Mouse (Mus musculus): ENCODE measurements at regions not wholly inside any gene's neighbourhood (a gene's known extent, or its start where the extent isn't known, plus 50 kb on each side); places are given as distances from the start of the nearest gene placed in this dataset.

GRCm38 (mm10) chr14:72817764-72818163 lies 108.0 kb upstream of the Fndc3a start:
- no peak for TF ChIP-seq POLR2AphosphoS5 (IDR thresholded peaks at IDR 0.05; ENCODE audit: borderline replicate concordance, low read depth, low read length)
- no peak for TF ChIP-seq USF1 (IDR thresholded peaks at IDR 0.05; ENCODE audit: low read depth, low read length)
- no peak for TF ChIP-seq EP300 (IDR thresholded peaks at IDR 0.05; ENCODE audit: low read depth in 1 of 2, low read length in 2 of 2)
- no peak for TF ChIP-seq USF2 (IDR thresholded peaks at IDR 0.05; ENCODE audit: borderline replicate concordance in 1 of 2, insufficient read depth in 1 of 2, low read depth in 1 of 2, low read length in 2 of 2)
- TF ChIP-seq POLR2A (IDR thresholded peaks at IDR 0.05; ENCODE audit: control insufficient read depth in 1 of 2, insufficient read depth in 1 of 2, low read depth in 1 of 2, low read length in 2 of 2, poor library complexity in 1 of 2) = no peak
- TF ChIP-seq KAT2A (conservative IDR thresholded peaks at IDR 0.05; ENCODE audit: low read depth, low read length) = no peak
- no peak for TF ChIP-seq TAL1 (IDR thresholded peaks at IDR 0.05; ENCODE audit: low read length)
- no peak for TF ChIP-seq TBP (IDR thresholded peaks at IDR 0.05; ENCODE audit: low read depth, low read length)
- no peak for TF ChIP-seq E2F4 (IDR thresholded peaks at IDR 0.05; ENCODE audit: borderline replicate concordance, low read depth, low read length)
- no peak for TF ChIP-seq ZMIZ1 (IDR thresholded peaks at IDR 0.05; ENCODE audit: low read depth, low read length)
- TF ChIP-seq GATA1 (IDR thresholded peaks at IDR 0.05; ENCODE audit: low read depth, low read length) = no peak

Data from MEL (cell line).